Comparison of ENCODE assay signal across 10 mouse cellular contexts in the genomic region with DNA sequence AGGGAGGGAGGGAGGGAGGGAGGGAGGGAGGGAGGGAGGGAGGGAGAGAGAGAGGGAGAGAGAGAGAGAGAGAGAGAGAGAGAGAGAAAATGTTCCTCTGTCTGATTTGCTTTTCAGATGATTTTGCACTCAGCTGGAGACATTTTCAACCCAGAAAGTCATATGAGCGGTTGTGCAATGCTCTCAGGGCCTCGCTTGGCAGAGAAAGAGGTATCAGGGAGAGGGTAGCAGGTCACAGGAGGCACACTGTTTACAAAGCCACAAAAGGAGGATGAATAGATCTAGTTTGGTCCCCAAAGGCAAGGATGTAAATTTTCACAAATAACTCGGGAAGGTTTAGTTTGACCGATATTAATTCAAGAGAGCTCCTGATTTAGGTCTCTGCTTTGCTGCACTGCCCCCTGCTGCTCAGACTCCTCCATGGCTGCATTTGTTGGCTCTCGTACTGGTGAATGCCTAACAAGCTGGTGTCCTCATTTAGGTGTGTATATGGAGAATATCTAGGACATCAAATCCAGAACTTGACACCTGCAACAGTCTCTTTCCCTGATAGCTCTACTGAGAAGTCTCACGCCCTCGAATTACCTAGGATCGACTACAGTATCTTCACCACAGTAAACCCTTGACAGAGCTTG.
A peak's percentile ranks its signal among the peaks of the same experiment; 100 is the strongest.
DNase-seq lines count a peak whose midpoint lies in the region; ATAC-seq and TF ChIP-seq lines count a peak whose summit lies in the region.
"Had no signal": no experiment of that assay in that cellular context is flagged by ENCODE, and none has a peak within 500 bp of the region (broad histone marks: within the 10 kb centered on the region; RNA-seq: fewer than 3 reads in every experiment).

No protein-coding gene starts in this region.

- peak; percentile 80 for DNase-seq in midbrain, embryonic 14.5 days
- DNase-seq in adrenal gland, postnatal 14 days = peak; percentile 73
- DNase-seq in embryo, embryonic 11 days = peak; percentile 68
- DNase-seq in kidney, postnatal 0 days (ENCODE audit: low spot score) = peak; percentile 59
- peak; percentile 58 for DNase-seq in limb, embryonic 14.5 days (ENCODE audit: low spot score)
- peak; percentile 46 for DNase-seq in skeletal muscle tissue, adult 2 months (ENCODE audit: low read depth, low spot score)
- DNase-seq in thymus, postnatal 14 days = no peak

- ATAC-seq in midbrain, embryonic 14.5 days (ENCODE audit: low FRiP score, low TSS enrichment) = no peak
- ATAC-seq in midbrain, embryonic 16.5 days = no peak
- no peak for ATAC-seq in kidney, postnatal 0 days (replicated peaks; ENCODE audit: low FRiP score, low read depth)
- ATAC-seq in limb, embryonic 14.5 days (ENCODE audit: low FRiP score, low read depth) = no peak

- H3K27me3 ChIP-seq in midbrain, embryonic 14.5 days (ENCODE audit: control insufficient read depth, insufficient read depth, low read length) = no peaks in the 10 kb centered on the region
- H3K27me3 ChIP-seq in midbrain, embryonic 16.5 days (ENCODE audit: control insufficient read depth, insufficient read depth, low read depth, low read length) = no peaks in the 10 kb centered on the region
- H3K27me3 ChIP-seq in kidney, postnatal 0 days (ENCODE audit: insufficient read depth, low read length) = no peaks in the 10 kb centered on the region
- H3K27me3 ChIP-seq in limb, embryonic 14.5 days (ENCODE audit: control insufficient read depth, insufficient read depth, low read length) = no peaks in the 10 kb centered on the region
- H3K27me3 ChIP-seq: embryonic facial prominence, embryonic 13.5 days had no signal

- no peaks in the 10 kb centered on the region for H3K9me3 ChIP-seq in midbrain, embryonic 14.5 days (ENCODE audit: control insufficient read depth, low read length)
- no peaks in the 10 kb centered on the region for H3K9me3 ChIP-seq in midbrain, embryonic 16.5 days (replicated peaks; ENCODE audit: control insufficient read depth, low read length, poor library complexity, severe bottlenecking)
- H3K9me3 ChIP-seq in kidney, postnatal 0 days (replicated peaks; ENCODE audit: low read length) = no peaks in the 10 kb centered on the region
- H3K9me3 ChIP-seq in limb, embryonic 14.5 days (ENCODE audit: control insufficient read depth, low read length) = no peaks in the 10 kb centered on the region
- H3K9me3 ChIP-seq: embryonic facial prominence, embryonic 13.5 days had no signal

- H3K27ac ChIP-seq in midbrain, embryonic 14.5 days (replicated peaks; ENCODE audit: low read depth, low read length) = no peak overlapping the region
- no peak overlapping the region; the same call in 1 of the 2 replicates for H3K27ac ChIP-seq in midbrain, embryonic 16.5 days (ENCODE audit: low read length)
- no peak overlapping the region for H3K27ac ChIP-seq in kidney, postnatal 0 days
- H3K27ac ChIP-seq in limb, embryonic 14.5 days (replicated peaks; ENCODE audit: low read depth, low read length) = no peak overlapping the region
- H3K27ac ChIP-seq: embryonic facial prominence, embryonic 13.5 days; macrophage had no signal

- H3K9ac ChIP-seq in midbrain, embryonic 14.5 days (replicated peaks; ENCODE audit: low read length) = no peak overlapping the region
- no peak overlapping the region for H3K9ac ChIP-seq in midbrain, embryonic 16.5 days (ENCODE audit: low read depth, low read length)
- H3K9ac ChIP-seq in kidney, postnatal 0 days (ENCODE audit: low read depth, low read length) = no peak overlapping the region
- H3K9ac ChIP-seq in limb, embryonic 14.5 days (ENCODE audit: low read depth, low read length, severe bottlenecking) = no peak overlapping the region
- H3K9ac ChIP-seq: embryonic facial prominence, embryonic 13.5 days had no signal

- peaks cover 5% of the 10 kb centered on the region for H3K4me1 ChIP-seq in midbrain, embryonic 14.5 days (ENCODE audit: control insufficient read depth, insufficient read depth, low read length)
- peaks cover 4% of the 10 kb centered on the region; the same call in 1 of the 2 replicates for H3K4me1 ChIP-seq in midbrain, embryonic 16.5 days (ENCODE audit: control insufficient read depth, insufficient read depth, low read length)
- H3K4me1 ChIP-seq in kidney, postnatal 0 days (replicated peaks; ENCODE audit: insufficient read depth, low read length) = no peaks in the 10 kb centered on the region
- H3K4me1 ChIP-seq in limb, embryonic 14.5 days (ENCODE audit: control insufficient read depth, insufficient read depth, low read length) = no peaks in the 10 kb centered on the region
- H3K4me1 ChIP-seq: embryonic facial prominence, embryonic 13.5 days had no signal

- peak; percentile 81 for TF ChIP-seq CTCF in kidney, postnatal 0 days (IDR thresholded peaks at IDR 0.05; ENCODE audit: low read depth)

- TF ChIP-seq POLR2A in limb, embryonic 14.5 days (IDR thresholded peaks at IDR 0.05; ENCODE audit: borderline replicate concordance, extremely low read depth, insufficient read depth, insufficient read length) = no peak

- no peak overlapping the region for H3K4me3 ChIP-seq in midbrain, embryonic 14.5 days (replicated peaks; ENCODE audit: low read depth, low read length)
- no peak overlapping the region for H3K4me3 ChIP-seq in midbrain, embryonic 16.5 days (ENCODE audit: low read depth, low read length)
- H3K4me3 ChIP-seq in kidney, postnatal 0 days (replicated peaks; ENCODE audit: low read depth, low read length) = no peak overlapping the region
- no peak overlapping the region for H3K4me3 ChIP-seq in limb, embryonic 14.5 days (replicated peaks; ENCODE audit: low read length)
- H3K4me3 ChIP-seq: embryonic facial prominence, embryonic 13.5 days had no signal

- H3K36me3 ChIP-seq in midbrain, embryonic 14.5 days (ENCODE audit: control insufficient read depth, insufficient read depth, low read length) = no peaks in the 10 kb centered on the region
- H3K36me3 ChIP-seq in midbrain, embryonic 16.5 days (ENCODE audit: control insufficient read depth, insufficient read depth, low read length) = no peaks in the 10 kb centered on the region
- H3K36me3 ChIP-seq in kidney, postnatal 0 days (ENCODE audit: insufficient read depth, low read length) = no peaks in the 10 kb centered on the region
- H3K36me3 ChIP-seq in limb, embryonic 14.5 days (ENCODE audit: control insufficient read depth, insufficient read depth, low read length) = no peaks in the 10 kb centered on the region
- H3K36me3 ChIP-seq: embryonic facial prominence, embryonic 13.5 days had no signal

- no peak overlapping the region for H3K4me2 ChIP-seq in midbrain, embryonic 14.5 days (ENCODE audit: low read length)
- H3K4me2 ChIP-seq in midbrain, embryonic 16.5 days (ENCODE audit: low read length) = no peak overlapping the region
- no peak overlapping the region for H3K4me2 ChIP-seq in kidney, postnatal 0 days (ENCODE audit: low read length)
- H3K4me2 ChIP-seq in limb, embryonic 14.5 days (replicated peaks; ENCODE audit: low read depth, low read length, severe bottlenecking) = no peak overlapping the region
- H3K4me2 ChIP-seq: embryonic facial prominence, embryonic 13.5 days had no signal

- 53% methylated on average over 8 of the region's 8 CpGs for WGBS in midbrain, embryonic 14.5 days
- WGBS in midbrain, embryonic 16.5 days = 48% methylated on average over 8 of the region's 8 CpGs
- 53% methylated on average over 8 of the region's 8 CpGs for WGBS in kidney, postnatal 0 days
- WGBS in limb, embryonic 14.5 days = 61% methylated on average over 8 of the region's 8 CpGs
